Mouse (Mus musculus) right cerebral cortex, adult 18-20 months (tissue): Measurements from ENCODE around the gene Mapre3.

ENCODE experiments used
- DNase-seq: peaks from one replicate; pipeline ENCODE4 v3.0.0; 2022; ENCODE audit warnings: mixed read lengths

The Mapre3 gene

DNA sequence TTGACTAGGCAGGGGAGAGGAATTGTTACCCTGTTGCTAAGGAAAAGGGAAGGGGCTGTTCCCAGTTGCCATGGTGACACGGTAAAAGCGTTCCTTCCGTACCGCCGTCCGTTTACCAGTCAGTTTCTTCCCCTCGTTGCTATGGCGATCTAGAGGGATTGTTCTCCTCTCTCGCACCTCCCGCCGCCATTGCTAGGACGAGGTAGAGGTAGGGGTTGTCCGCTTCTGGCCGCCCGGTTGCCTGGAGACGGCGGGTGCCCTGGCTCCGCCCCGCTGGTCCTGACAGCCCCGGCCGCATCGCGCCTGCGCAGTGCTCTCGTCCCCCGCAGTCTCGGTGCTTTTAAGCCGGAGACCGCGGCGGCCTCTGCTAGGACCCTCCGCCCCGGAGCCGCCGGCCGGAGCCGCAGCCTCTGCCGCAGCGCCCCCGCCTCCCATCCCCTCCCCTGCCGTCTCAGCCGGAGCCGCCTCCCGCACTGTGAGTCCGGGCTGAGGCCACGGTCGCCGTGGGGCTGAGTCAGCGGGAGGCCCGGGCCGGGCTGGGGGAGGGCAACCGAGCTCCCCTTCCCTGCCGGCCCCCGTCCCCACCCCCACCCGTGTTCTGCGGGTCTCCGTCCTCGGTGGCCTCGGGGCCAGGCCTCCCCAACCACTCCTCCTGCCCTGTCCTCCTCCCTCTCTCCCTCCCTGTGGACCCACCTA, at the start of gene Mapre3:
Mapre3 (plus strand) TSS at position 218 of the 696 bp plus-strand sequence.
- peak; percentile 94 for DNase-seq

DNA sequence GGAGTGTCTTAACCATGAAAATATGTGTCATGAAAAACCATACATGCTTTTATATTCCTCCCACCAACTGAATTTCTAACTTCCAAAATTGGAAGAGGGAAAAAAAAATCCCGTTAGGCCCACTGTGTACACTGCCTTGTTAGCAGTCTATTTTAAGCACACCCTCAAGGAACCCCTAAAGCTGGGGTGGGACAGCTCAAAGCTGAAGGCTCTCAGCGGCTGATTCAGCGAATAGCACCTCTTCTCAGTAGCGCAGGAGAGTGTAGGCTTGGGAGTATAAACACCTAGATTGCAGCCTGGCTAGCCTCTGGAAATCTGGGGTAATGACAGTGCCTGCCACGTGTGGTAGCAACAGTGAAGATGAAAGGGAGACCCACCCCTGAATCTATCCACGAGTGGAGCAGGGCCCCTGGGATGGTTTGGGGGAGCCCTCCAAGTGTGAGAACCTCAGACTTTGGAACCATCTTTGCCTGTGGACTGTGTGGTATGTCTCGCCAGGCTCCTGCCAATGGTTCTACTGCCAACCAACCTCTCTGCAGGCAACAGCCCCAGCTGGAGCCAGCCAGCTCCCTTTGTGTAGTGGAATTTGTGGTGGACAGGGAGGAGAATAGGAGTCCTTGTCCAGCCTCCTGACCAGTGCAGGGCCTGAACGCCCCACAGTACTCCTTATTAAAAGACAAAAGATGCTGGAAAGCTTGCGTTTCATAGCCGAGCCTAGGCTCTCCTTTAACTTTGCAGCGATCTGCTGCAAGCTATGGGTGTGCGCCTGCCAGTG, 48.7 kb upstream of the Mapre3 start:
- no peak for DNase-seq

DNA sequence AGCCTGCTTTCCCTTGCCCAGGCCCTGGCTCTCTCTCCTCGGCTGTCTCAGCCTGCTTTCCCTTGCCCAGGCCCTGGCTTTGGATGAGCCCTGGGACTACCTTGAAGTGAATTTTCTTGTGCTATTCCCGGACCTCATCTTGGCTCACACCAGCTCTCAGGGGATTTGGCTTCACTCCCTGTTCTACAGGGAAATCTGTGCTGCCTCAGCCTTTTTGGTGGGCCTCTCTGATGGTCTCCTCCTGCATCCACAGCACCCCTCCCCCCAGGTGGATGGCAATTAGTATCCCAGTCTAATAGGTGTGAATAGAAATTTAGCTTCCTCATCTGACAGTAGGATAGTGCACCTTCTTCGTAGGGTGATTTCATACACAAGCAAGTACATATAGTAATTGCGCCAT, 46.4 kb upstream of the Mapre3 start:
- DNase-seq = no peak

DNA sequence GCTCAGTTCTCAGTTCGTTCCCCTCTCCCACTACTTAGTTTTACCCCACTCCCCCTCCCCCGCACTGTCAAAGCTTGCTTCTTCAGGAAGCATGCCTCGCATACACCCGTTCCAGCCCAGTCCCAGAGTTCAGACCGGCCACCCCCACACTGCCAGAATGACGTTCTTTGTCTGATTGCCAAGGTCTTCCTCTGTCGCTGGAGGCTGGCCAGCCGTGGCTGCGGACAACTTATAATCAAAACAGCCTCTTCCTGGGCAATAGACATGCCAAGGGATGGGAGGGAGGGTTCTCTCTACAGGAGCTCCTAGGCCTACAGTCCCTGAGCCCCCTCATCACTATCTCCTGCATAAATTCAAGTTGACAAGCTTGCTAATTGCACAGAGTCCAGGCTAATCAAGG, 45.8 kb upstream of the Mapre3 start:
- no peak for DNase-seq

DNA sequence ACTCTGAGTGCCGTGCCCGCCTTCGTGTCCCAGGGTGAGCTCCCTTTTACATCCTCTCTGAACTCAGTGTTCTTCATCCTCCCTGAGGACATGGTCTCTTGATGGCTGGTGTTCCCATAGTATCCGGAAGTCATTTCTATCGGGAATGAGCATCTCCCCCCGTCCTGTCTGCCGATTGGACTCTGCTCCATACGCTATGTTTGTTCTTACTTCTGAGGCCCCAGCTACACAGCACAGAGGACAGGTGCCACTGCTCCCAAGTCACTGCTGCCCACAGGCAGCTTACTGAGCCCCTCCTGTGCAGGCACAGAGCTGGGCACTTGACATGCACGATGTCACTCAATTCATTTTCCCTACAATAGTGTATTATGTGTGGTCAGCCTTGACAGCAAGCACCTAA, 45.4 kb upstream of the Mapre3 start:
- no peak for DNase-seq

DNA sequence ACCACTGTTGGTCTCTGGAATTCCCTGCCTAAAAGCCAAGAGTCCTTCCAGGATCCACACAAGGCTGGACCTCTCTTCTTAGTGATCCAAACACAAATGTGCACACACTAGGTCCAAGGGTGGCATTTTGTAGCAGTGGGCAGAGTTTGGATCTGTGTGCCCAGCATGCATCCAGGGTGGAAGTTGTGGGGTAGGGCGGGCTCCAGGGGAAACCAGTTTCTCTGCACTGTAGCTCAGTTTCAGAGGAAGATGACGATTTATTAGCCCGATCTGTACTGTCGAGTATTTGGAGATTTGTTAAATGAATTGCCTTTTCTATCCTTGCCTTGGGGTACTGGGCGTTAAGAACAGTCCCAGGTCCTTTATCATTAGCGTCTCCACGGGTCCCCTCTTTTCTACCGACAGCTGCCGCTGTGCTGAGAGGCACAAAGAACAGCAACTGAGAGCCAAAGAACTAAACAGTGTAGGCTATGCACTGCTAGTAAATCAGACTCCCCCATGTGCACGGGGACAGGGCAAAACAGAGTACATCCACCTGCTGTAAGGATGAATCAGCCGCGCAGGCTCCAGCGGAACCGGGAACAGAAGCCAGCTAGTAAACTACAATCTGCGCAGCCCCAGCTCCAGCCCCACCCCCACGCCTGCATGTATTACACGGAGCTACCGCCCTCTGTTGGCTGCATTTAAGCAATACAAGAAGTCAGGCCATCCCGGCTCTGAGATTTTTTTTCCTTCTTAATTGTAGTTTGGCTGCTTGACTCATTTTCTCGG, 39.7 kb upstream of the Mapre3 start:
- peak; percentile 93 for DNase-seq

DNA sequence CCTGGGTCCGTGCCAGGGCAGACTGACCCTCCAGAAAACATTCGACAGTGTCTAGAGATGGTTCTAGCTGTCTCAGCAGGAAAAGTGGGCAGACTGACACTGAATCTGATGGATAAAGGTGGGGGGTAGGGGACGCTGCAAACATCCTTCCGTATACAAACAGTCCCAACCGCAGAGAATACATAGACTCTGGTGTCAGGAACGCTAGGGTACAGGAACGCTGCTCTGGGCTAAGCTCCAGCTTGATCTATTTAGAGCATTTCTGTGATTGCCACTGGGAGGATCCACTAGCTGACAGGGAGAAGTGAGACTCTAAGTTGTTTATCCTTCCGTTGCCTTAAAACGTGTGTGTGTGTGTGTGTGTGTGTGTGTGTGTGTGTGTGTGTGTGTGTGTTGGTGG, 33.7 kb upstream of the Mapre3 start:
- no peak for DNase-seq

DNA sequence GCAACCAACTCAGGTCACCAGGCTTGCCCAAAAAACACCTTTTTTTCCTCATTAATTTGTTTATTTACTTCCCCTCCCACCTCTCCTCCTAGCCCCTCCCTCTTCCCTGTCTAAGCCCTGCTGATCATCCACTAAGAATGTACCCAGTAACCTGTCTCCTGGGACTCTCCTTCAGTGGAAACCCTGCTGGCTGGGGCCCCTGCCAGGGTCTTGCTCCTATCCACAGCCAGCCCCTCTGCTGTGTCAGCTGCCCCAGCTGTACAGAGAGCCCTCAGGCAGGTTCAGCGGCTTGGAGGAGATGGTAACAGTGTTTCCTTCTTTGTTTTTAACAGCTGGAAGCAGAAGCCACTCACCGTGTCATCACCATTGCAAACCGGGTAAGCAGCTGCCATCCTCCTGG, 33.3 kb upstream of the Mapre3 start:
- DNase-seq = no peak

DNA sequence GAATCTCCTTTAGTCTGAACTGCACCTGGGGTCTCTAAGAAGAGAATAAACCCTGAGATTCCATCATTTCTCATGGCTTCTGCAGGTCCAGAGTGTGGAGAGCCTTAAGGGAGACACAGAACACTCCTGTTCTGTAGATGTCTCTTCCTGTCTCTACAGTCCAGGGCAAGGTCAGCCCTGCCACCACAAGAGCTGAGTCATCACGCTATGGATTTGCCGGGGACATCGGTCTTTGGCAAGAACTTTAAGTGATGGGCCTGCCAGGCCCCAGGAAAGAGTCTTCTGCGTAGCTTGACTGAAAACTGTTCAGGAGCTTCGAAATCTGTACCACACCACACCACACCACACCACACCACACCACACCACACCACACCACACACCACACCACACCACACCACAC, 27.1 kb upstream of the Mapre3 start:
- DNase-seq = no peak

DNA sequence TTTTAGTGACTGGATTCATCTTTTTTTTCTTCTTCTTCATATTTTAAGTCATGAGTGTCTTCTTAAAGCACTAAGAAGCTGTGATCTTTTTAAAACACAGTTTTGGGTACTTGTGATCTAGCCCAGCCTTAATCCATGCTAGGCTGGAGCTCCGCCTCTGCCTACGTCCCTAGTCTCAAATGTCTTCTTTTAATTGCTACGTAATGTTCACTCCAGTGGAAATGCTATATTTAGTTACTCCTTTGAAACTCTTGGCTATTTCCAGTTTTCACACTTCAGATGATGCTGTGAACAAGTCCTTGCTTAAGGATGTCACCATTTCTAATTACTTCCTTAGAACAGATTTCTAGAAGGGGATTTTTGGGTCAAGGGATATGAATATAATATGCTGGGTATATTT, 24.4 kb upstream of the Mapre3 start:
- no peak for DNase-seq

DNA sequence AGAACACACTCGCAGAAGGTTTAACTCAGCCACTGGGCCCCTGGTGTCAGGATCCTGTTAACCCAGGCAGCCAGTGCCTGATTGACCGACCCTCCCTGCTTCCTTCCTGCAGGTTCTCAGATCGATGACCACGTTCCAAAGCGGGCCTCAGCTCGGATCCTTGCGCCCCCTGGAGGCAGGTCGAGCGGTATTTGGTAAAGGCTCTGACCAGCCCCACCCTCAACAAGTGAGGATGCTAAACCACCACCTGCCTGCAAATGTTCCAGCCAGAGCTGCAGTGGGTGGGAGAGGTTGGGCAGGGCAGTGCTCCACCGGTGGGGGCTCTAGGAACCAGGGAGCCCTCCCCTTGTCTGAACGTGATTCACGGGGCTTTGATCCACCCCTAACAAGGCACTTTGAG, 18.3 kb upstream of the Mapre3 start:
- DNase-seq = peak; percentile 62

DNA sequence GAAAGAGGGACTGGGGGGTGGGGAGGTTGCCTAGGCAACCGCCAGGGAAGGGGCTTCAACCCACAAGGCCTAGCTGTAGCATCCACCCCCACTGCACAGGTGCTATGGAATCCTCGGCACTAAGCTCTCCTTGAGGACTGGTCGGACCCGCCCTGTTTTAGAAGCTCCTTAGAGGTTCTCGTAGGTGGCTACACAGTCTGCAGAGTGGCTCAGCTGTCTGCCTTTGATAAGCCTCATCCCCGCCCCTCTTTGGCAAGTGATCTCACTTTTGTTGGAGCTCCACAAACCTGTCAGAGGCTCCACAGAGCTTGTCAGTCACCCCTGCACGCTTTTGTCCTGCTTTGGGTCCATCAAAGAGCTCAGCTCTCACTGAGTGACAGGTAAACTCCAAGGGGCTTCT, 17.0 kb upstream of the Mapre3 start:
- DNase-seq = no peak

DNA sequence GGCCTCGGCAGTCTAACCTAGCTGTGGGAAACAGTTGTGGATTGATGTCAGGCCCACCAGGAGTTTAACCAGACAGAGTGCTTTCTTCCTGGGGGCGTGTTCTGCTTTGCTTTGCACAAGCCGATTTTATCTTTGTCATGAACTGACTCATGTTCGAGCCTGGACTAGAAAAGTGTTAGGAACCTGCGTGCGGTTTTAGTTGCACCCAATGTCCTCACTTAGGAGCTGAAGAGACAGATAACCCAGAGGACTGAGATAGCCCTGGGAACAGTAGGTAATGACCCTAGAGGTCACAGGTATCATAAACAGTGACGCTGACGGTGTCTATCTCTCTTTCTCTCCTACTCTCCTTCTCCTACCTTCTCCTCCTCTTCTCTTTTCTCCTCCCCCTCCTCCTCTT, 16.5 kb upstream of the Mapre3 start:
- DNase-seq = no peak

DNA sequence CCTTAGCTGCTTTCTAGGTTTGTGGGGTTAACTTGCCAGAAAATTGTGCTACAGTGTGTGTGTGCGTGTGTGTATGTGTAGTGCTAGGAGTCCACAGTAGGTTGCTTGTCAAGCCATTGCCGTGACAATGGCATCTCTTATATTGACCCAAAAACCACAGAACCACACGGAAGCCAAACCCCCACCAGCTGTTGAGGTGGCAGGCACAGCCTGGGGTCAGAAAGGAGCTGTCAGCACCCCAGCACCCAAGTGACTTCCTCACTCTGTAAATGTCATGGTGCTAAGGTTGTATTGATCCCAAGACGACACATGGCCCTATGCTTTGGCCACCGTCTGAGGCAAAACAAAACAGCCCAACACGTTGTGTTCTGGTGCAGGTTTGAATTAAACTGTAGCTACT, 15.5 kb upstream of the Mapre3 start:
- DNase-seq = no peak

DNA sequence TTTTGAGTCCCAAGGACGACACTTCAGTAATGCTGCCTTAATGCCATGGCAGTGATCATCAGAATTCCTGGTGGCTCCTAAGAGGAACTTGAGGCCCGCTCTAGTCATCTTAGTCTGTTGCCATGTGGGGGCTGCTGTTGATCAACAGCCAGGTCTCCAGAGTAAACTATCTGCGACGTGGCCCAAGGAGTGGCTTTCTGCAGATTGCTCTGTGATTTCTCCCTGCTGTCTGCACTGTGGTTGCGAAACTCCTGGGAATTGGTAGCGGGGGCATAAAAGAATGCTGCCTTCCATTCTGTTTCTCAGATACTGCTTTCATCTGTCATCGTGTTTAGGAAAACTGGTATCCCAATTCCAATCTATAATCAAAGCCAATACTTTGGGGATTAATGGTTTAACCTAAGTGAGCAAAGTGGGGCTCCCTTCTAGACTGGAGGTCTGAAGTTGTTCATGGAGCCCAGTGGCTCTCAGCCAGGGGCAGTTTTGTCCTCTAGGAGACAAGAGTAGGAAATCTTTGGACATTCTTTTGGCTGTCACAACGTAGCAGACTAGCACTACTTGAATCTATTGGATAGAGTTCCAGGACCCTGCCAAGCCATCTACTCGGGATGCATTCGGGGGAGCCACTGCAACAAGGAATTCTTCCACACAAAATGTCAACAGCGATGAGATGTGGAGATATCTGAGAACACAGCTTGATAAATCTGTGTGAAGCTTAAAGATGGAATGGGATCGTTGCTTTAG, 11.5 kb upstream of the Mapre3 start:
- no peak for DNase-seq

DNA sequence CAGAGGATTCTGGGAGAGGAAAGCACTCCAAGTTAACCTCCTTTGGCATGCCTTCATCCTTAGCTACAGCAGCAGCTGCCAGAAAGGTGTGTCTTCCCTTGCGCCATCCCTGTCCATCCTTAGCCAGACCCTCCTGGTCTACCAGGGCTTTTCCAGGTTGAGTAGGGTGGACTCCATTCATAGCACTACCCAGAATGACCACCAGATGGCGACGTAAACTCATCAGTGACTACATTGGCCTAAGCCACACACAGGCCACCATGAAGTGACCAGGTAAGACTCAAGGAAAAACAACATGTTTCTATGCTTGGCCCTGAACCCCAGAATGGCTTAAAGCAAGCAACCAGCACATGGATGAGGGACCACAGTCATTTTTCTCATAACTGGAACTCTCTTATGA, 8.3 kb upstream of the Mapre3 start:
- peak; percentile 74 for DNase-seq

DNA sequence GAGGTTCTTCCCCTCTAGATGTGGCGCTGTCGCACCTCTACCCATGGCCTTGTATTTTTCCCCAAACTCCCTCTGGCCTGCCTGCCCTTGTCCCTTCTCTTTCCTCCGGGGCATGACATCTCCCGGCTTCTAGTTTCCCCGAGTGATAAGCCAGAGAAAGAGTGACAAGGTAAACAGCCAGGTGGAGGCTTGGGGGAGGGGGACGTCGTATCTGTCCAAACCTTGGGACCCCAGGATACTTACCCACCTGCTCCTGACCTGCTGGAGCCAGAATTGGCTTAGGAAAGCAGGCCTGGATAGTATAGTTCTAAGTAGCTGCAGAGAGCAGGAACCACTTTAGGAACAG, 652 bp downstream of the Mapre3 start:
- no peak for DNase-seq

DNA sequence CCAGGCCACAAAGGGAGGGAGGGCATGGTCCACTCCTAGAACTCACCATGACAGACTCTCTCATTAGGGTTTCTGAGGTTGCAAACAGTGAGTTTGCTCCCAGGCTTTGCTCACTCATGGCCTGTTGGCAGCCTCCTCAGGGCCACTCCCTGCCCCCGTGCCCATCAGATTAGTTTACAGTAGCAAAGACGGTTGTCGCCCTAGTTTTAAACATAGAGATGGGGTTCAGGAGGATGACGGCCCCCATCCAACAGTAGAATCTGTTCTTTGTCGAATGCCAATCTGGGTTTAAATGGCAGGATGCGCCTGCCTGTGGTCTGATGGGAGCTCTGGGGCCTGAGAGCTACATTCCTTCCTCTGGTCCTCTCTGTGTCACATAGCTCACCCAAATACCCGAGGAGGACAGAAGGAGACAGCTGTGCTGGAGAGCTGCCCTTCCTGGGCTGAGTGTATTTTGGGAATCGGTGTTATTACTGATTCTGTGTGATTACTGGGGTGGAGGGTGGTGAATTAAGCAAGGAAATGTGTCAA, 1.9 kb downstream of the Mapre3 start:
- DNase-seq = no peak

DNA sequence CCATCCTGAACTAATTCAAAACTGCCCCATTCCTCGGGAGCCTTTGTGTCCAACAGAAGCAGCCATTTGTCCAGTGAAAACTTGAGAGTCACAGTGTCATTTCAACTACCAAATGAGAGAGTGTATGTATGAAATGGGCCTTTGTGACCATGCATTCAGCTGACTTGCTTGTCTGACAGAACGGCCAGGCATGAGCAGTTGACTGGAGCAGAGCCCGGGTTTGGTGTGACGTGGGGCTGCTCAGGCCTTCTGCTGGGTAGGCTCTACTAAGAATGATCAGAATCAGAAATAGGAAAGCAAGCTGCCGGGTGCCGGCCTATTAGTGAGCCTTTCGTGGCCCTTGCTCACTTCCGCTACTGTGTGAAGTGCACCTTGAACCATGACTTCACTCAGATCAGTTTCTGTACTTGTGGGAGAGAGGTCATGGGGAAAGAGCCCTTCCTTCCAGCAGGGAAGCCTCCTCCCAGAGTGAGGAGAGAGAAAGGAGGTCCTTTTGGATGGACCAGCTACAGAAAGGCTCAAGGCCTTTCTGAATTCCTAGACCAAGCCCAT, 4.4 kb downstream of the Mapre3 start:
- DNase-seq = peak; percentile 29

DNA sequence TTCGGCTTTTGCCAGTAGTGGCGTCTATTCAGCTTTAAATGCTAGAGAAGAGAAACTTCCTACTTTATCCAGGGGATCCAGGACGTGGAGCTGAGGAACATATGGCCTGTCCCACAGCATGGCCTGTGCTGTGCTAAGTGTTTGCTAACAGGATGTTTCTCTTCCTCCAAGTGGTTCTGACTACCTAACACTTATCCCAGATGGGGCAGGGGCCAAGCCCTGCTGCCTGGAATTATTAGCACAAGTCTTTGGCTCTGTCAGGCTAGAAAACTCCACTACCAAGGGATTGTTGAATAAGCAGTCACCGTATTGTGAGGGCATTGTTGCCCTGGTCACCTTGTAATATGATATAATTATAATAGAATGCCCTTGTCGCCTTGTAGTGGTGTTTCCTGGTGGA, 8.2 kb downstream of the Mapre3 start:
- DNase-seq = no peak

DNA sequence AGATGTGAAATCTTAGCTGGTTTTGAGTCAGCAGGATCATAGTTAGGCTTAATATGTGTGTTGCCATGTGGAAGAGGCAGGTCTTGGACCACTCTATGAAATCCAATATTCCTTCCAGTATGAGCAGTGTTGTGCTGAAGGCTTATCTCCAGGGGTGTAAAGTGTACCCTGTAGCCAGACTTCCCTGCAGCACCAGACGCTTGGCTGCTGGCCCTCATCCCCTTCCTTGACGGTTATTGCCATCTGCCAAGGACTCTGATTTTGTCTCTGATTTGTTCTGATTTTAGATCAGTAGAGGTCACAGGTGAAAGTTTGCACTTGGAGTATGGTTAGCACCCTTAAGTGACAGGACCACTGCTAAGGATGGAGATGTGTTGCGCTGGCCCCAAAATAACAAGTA, 8.7 kb downstream of the Mapre3 start:
- no peak for DNase-seq

DNA sequence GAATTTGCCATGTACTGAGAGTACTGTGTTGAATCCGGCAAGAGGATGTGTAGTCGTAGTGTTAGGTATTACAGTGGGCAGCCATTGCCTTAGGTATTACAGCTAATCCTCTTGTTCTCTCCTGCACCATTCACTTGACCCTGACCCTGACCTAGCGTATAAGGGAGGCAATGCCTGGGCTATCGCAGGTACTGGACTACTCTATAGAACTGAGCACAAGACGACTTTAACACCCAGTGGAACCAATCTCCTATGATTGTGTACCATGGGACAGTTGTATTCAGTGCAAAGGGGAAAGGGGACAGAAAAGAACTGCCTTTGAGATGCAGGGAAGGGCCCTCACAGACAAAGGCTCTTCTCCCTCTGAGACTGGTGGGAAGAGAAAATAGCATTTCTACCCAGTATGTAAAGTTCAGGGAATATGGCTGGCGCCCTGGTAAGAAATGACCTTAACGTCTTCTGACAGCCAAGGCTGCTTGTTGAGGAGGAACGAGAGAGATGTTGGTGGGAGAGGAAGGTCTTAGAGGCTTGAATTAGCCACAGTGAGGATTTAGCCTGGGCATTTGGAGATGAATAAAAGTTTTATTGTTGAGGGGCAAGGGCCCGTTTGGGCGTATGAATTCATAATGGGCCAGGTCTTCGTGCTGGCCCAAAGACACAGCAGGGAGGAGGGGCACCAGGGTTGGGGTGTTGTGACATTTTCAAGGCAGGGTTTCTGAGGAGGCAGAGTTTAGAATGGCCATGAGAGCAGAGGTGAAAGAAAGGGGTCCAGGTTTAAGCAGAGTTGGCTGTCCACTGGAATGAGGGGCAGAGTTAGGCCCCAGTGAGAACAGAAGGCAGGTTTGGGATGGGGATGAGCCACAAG, 9.9 kb downstream of the Mapre3 start:
- DNase-seq = no peak
